Mouse (Mus musculus): ENCODE results near the gene Slc1a7. TPM values are rescaled to one million over a fixed set of nuclear protein-coding genes. Genes with fewer than 3 reads are reported as not detected.

The Slc1a7 gene
- polyA plus RNA-seq, 1 experiment = 0.05 TPM

- H3K4me1 ChIP-seq (ENCODE audit: control insufficient read depth, insufficient read depth, insufficient read length) = peaks cover 5% of the 10 kb centered on the region; the same call in 1 of the 2 replicates
- H3K27ac ChIP-seq (ENCODE audit: insufficient read depth, low read length) = no peak overlapping the region
- TF ChIP-seq POLR2A (IDR thresholded peaks at IDR 0.05; ENCODE audit: low read depth, low read length) (no peak), CTCF (IDR thresholded peaks at IDR 0.05; ENCODE audit: extremely low read depth, insufficient read depth, insufficient read length, insufficient replicate concordance) (no peak)
- no peak overlapping the region for H3K4me3 ChIP-seq (ENCODE audit: extremely low read depth, insufficient read depth, insufficient read length)
- WGBS = 92% methylated on average over 7 of the region's 7 CpGs
- no peaks in the 10 kb centered on the region for H3K36me3 ChIP-seq (ENCODE audit: control insufficient read depth, insufficient read depth, low read length)
- no peaks in the 10 kb centered on the region for H3K27me3 ChIP-seq (ENCODE audit: control insufficient read depth, insufficient read depth, low read length)
- no peak for DNase-seq (ENCODE audit: low read depth in 1 of 2, low spot score in 2 of 2)
Observed at GRCm38 (mm10) chr4:107942741-107943140, 25.4 kb upstream of the Slc1a7 start.

- no peak overlapping the region for H3K4me3 ChIP-seq (ENCODE audit: extremely low read depth, insufficient read depth, insufficient read length)
- H3K36me3 ChIP-seq (ENCODE audit: control insufficient read depth, insufficient read depth, low read length) = no peaks in the 10 kb centered on the region
- H3K27me3 ChIP-seq (ENCODE audit: control insufficient read depth, insufficient read depth, low read length) = no peaks in the 10 kb centered on the region
- DNase-seq (ENCODE audit: low read depth in 1 of 2, low spot score in 2 of 2) = no peak
- H3K4me1 ChIP-seq (ENCODE audit: control insufficient read depth, insufficient read depth, insufficient read length) = peaks cover 5% of the 10 kb centered on the region; the same call in 1 of the 2 replicates
- WGBS = 72% methylated on average over 2 of the region's 2 CpGs
- no peak overlapping the region for H3K27ac ChIP-seq (ENCODE audit: insufficient read depth, low read length)
- no peak for TF ChIP-seq POLR2A (IDR thresholded peaks at IDR 0.05; ENCODE audit: low read depth, low read length)
- TF ChIP-seq CTCF (IDR thresholded peaks at IDR 0.05; ENCODE audit: extremely low read depth, insufficient read depth, insufficient read length, insufficient replicate concordance) = no peak
Observed at GRCm38 (mm10) chr4:107944141-107944540, 24.0 kb upstream of the Slc1a7 start.

- Histone ChIP-seq H3K36me3 (ENCODE audit: control insufficient read depth, insufficient read depth, low read length) (no peaks in the 10 kb centered on the region), H3K4me3 (ENCODE audit: extremely low read depth, insufficient read depth, insufficient read length) (no peak overlapping the region), H3K4me1 (ENCODE audit: control insufficient read depth, insufficient read depth, insufficient read length) (no peaks in the 10 kb centered on the region), H3K27ac (ENCODE audit: insufficient read depth, low read length) (no peak overlapping the region), H3K27me3 (ENCODE audit: control insufficient read depth, insufficient read depth, low read length) (no peaks in the 10 kb centered on the region)
- DNase-seq (ENCODE audit: low read depth in 1 of 2, low spot score in 2 of 2) = no peak
- TF ChIP-seq POLR2A (IDR thresholded peaks at IDR 0.05; ENCODE audit: low read depth, low read length) (no peak), CTCF (IDR thresholded peaks at IDR 0.05; ENCODE audit: extremely low read depth, insufficient read depth, insufficient read length, insufficient replicate concordance) (no peak)
- 88% methylated on average over 4 of the region's 4 CpGs for WGBS
Observed at GRCm38 (mm10) chr4:107949918-107950317, 18.2 kb upstream of the Slc1a7 start.

- Histone ChIP-seq H3K4me3 (ENCODE audit: extremely low read depth, insufficient read depth, insufficient read length) (no peak overlapping the region), H3K27me3 (ENCODE audit: control insufficient read depth, insufficient read depth, low read length) (no peaks in the 10 kb centered on the region), H3K4me1 (ENCODE audit: control insufficient read depth, insufficient read depth, insufficient read length) (no peaks in the 10 kb centered on the region), H3K36me3 (ENCODE audit: control insufficient read depth, insufficient read depth, low read length) (no peaks in the 10 kb centered on the region), H3K27ac (ENCODE audit: insufficient read depth, low read length) (no peak overlapping the region)
- TF ChIP-seq CTCF (IDR thresholded peaks at IDR 0.05; ENCODE audit: extremely low read depth, insufficient read depth, insufficient read length, insufficient replicate concordance) (no peak), POLR2A (IDR thresholded peaks at IDR 0.05; ENCODE audit: low read depth, low read length) (no peak)
- no peak for DNase-seq (ENCODE audit: low read depth in 1 of 2, low spot score in 2 of 2)
Observed at GRCm38 (mm10) chr4:107952845-107953244, 15.3 kb upstream of the Slc1a7 start.

- Histone ChIP-seq H3K27ac (ENCODE audit: insufficient read depth, low read length) (no peak overlapping the region), H3K27me3 (ENCODE audit: control insufficient read depth, insufficient read depth, low read length) (no peaks in the 10 kb centered on the region), H3K4me3 (ENCODE audit: extremely low read depth, insufficient read depth, insufficient read length) (no peak overlapping the region), H3K4me1 (ENCODE audit: control insufficient read depth, insufficient read depth, insufficient read length) (no peaks in the 10 kb centered on the region), H3K36me3 (ENCODE audit: control insufficient read depth, insufficient read depth, low read length) (no peaks in the 10 kb centered on the region)
- 85% methylated on average over 5 of the region's 5 CpGs for WGBS
- no peak for DNase-seq (ENCODE audit: low read depth in 1 of 2, low spot score in 2 of 2)
- TF ChIP-seq POLR2A (IDR thresholded peaks at IDR 0.05; ENCODE audit: low read depth, low read length) (no peak), CTCF (IDR thresholded peaks at IDR 0.05; ENCODE audit: extremely low read depth, insufficient read depth, insufficient read length, insufficient replicate concordance) (no peak)
Observed at GRCm38 (mm10) chr4:107955691-107956090, 12.4 kb upstream of the Slc1a7 start.

GRCm38 (mm10) chr4:107958487-107958886 lies 9.6 kb upstream of the Slc1a7 start:
- 90% methylated on average over 7 of the region's 7 CpGs for WGBS
- Histone ChIP-seq H3K4me1 (ENCODE audit: control insufficient read depth, insufficient read depth, insufficient read length) (no peaks in the 10 kb centered on the region), H3K27me3 (ENCODE audit: control insufficient read depth, insufficient read depth, low read length) (no peaks in the 10 kb centered on the region), H3K36me3 (ENCODE audit: control insufficient read depth, insufficient read depth, low read length) (no peaks in the 10 kb centered on the region), H3K4me3 (ENCODE audit: extremely low read depth, insufficient read depth, insufficient read length) (no peak overlapping the region), H3K27ac (ENCODE audit: insufficient read depth, low read length) (no peak overlapping the region)
- TF ChIP-seq CTCF (IDR thresholded peaks at IDR 0.05; ENCODE audit: extremely low read depth, insufficient read depth, insufficient read length, insufficient replicate concordance) (no peak), POLR2A (IDR thresholded peaks at IDR 0.05; ENCODE audit: low read depth, low read length) (no peak)
- no peak for DNase-seq (ENCODE audit: low read depth in 1 of 2, low spot score in 2 of 2)

GRCm38 (mm10) chr4:107962044-107962732 lies 5.9 kb upstream of the Slc1a7 start:
- H3K36me3 ChIP-seq (ENCODE audit: control insufficient read depth, insufficient read depth, low read length) = no peaks in the 10 kb centered on the region
- no peaks in the 10 kb centered on the region; the same call in 1 of the 2 replicates for H3K4me1 ChIP-seq (ENCODE audit: control insufficient read depth, insufficient read depth, insufficient read length)
- no peaks in the 10 kb centered on the region for H3K27me3 ChIP-seq (ENCODE audit: control insufficient read depth, insufficient read depth, low read length)
- H3K4me3 ChIP-seq (ENCODE audit: extremely low read depth, insufficient read depth, insufficient read length) = no peak overlapping the region
- DNase-seq (ENCODE audit: low read depth in 1 of 2, low spot score in 2 of 2) = no peak
- H3K27ac ChIP-seq (ENCODE audit: insufficient read depth, low read length) = no peak overlapping the region
- no peak for TF ChIP-seq POLR2A (IDR thresholded peaks at IDR 0.05; ENCODE audit: low read depth, low read length)
- TF ChIP-seq CTCF (IDR thresholded peaks at IDR 0.05; ENCODE audit: extremely low read depth, insufficient read depth, insufficient read length, insufficient replicate concordance) = no peak
- 44% methylated on average over 11 of the region's 11 CpGs for WGBS

Data from spleen, adult 2 months (tissue).